Mouse (Mus musculus): ENCODE measurements at regions not wholly inside any gene's neighbourhood (a gene's known extent, or its start where the extent isn't known, plus 50 kb on each side); places are given as distances from the start of the nearest gene placed in this dataset.

DNA sequence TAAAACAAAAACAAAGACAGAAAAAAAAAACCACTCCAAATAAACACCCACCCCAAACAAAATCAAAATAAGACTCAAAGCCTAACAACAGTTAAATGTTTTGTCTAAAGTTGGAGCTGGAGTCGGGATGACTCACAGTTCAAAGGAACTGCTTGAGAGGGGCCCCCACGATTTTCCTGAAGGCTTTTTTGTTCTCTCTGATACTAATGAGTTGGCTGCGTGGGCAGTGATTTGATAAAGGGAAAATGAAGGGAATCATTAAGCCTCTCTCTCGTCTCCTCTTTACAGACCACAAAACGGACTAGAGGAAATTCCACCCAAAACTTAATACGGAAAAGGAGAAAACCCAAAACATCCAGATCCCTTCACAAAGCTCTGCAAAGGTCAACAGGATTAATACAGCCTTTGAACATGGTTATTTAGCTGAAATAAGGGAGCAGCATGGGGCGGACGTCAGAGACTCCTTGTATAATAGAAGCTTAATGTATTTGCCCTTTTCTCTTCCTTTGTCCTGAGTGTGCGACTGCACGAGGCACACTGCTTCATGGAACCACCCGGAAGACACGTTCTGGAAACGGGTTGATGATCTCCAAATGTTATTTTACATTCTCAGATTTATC lies 138.3 kb upstream of the Igfbp7 start:
- Histone ChIP-seq H3K4me2 (no peak overlapping the region), H3K4me1 (replicated peaks) (no peaks in the 10 kb centered on the region), H3K4me3 (replicated peaks) (no peak overlapping the region), H3K9me3 (replicated peaks) (no peaks in the 10 kb centered on the region), H3K9ac (no peak overlapping the region), H3K27ac (replicated peaks) (no peak overlapping the region), H3K27me3 (no peaks in the 10 kb centered on the region), H3K36me3 (replicated peaks) (no peaks in the 10 kb centered on the region)
- WGBS (ENCODE audit: insufficient replicate concordance) = 60% methylated on average over 13 of the region's 13 CpGs
- ATAC-seq (ENCODE audit: insufficient read depth) = no peak

GRCm38 (mm10) chr5:77532261-77533015 lies 124.6 kb upstream of the Igfbp7 start:
- WGBS (ENCODE audit: insufficient replicate concordance) = 59% methylated on average over 19 of the region's 19 CpGs

GRCm38 (mm10) chr5:77530376-77530775 lies 122.5 kb upstream of the Igfbp7 start:
- WGBS (ENCODE audit: insufficient replicate concordance) = 61% methylated on average over 7 of the region's 7 CpGs
- Histone ChIP-seq H3K9me3 (replicated peaks) (no peaks in the 10 kb centered on the region), H3K9ac (no peak overlapping the region), H3K4me1 (replicated peaks) (no peaks in the 10 kb centered on the region), H3K27me3 (no peaks in the 10 kb centered on the region), H3K36me3 (replicated peaks) (no peaks in the 10 kb centered on the region), H3K27ac (replicated peaks) (no peak overlapping the region), H3K4me2 (no peak overlapping the region), H3K4me3 (replicated peaks) (no peak overlapping the region)
- no peak for ATAC-seq (ENCODE audit: insufficient read depth)

More at GRCm38 (mm10) chr5:77532261-77533015, 124.6 kb upstream of the Igfbp7 start:
- Histone ChIP-seq H3K9me3 (replicated peaks) (no peaks in the 10 kb centered on the region), H3K36me3 (replicated peaks) (no peaks in the 10 kb centered on the region), H3K9ac (no peak overlapping the region), H3K4me1 (replicated peaks) (no peaks in the 10 kb centered on the region), H3K4me2 (no peak overlapping the region), H3K27ac (replicated peaks) (no peak overlapping the region), H3K27me3 (no peaks in the 10 kb centered on the region), H3K4me3 (replicated peaks) (no peak overlapping the region)
- ATAC-seq (ENCODE audit: insufficient read depth) = no peak

- Histone ChIP-seq H3K4me2 (no peak overlapping the region), H3K27me3 (no peaks in the 10 kb centered on the region), H3K4me3 (replicated peaks) (no peak overlapping the region), H3K27ac (replicated peaks) (no peak overlapping the region), H3K9ac (no peak overlapping the region), H3K4me1 (replicated peaks) (no peaks in the 10 kb centered on the region), H3K9me3 (replicated peaks) (no peaks in the 10 kb centered on the region), H3K36me3 (replicated peaks) (no peaks in the 10 kb centered on the region)
- 51% methylated on average over 4 of the region's 4 CpGs for WGBS (ENCODE audit: insufficient replicate concordance)
- ATAC-seq (ENCODE audit: insufficient read depth) = no peak
Measured at GRCm38 (mm10) chr5:77517252-77517651, 109.4 kb upstream of the Igfbp7 start.

DNA sequence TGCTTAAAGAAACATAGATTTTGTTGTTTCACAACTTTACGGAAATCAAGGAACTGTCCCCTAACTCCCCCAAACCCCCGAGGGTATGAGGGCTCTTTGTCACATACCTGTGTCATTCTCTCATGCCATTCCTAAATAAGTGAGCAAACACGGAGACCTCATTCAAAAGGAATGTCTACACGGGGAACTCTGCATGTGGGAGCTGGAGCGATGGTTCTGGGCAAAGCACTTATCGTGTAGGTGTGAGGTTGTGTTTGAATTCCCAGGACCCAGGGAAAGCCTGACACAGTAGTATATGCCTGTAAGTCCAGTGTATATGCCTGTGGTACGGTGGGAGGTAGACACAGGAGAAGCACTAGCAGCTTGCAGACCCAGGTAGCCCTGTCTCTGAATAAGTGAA lies 107.6 kb upstream of the Igfbp7 start:
- no peak overlapping the region for H3K4me2 ChIP-seq
- 65% methylated on average over 7 of the region's 7 CpGs for WGBS (ENCODE audit: insufficient replicate concordance)
- no peak for ATAC-seq (ENCODE audit: insufficient read depth)

DNA sequence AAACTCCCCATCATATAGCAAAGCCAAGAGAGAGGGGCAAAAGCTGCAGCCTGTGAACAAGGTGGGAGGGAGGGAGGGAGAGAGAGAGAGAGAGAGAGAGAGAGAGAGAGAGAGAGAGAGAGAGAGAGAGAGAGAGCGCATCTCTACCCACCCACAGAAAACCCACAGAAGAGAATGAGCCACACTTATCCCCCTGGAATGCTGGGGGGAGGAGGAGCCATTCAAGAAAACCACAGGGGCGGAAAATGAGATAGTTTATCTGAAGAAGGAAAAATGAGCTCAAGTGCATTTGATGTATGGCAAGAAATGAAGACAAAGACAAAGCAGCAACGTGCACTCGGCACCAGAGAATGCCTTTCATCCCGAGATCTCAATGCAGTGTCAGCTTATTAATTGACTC lies 94.8 kb upstream of the Igfbp7 start:
- no peaks in the 10 kb centered on the region for H3K36me3 ChIP-seq (replicated peaks)
- H3K4me1 ChIP-seq (replicated peaks) = no peaks in the 10 kb centered on the region
- H3K27ac ChIP-seq (replicated peaks) = no peak overlapping the region
- H3K4me2 ChIP-seq = no peak overlapping the region
- H3K27me3 ChIP-seq = no peaks in the 10 kb centered on the region
- WGBS (ENCODE audit: insufficient replicate concordance) = 49% methylated on average over 5 of the region's 5 CpGs
- H3K4me3 ChIP-seq (replicated peaks) = no peak overlapping the region
- no peaks in the 10 kb centered on the region for H3K9me3 ChIP-seq (replicated peaks)
- ATAC-seq (ENCODE audit: insufficient read depth) = no peak
- no peak overlapping the region for H3K9ac ChIP-seq

More for the DNA sequence above, 107.6 kb upstream of the Igfbp7 start:
- H3K27me3 ChIP-seq = no peaks in the 10 kb centered on the region
- H3K9me3 ChIP-seq (replicated peaks) = no peaks in the 10 kb centered on the region
- H3K4me3 ChIP-seq (replicated peaks) = no peak overlapping the region
- no peaks in the 10 kb centered on the region for H3K4me1 ChIP-seq (replicated peaks)
- no peaks in the 10 kb centered on the region for H3K36me3 ChIP-seq (replicated peaks)
- H3K9ac ChIP-seq = no peak overlapping the region
- no peak overlapping the region for H3K27ac ChIP-seq (replicated peaks)

DNA sequence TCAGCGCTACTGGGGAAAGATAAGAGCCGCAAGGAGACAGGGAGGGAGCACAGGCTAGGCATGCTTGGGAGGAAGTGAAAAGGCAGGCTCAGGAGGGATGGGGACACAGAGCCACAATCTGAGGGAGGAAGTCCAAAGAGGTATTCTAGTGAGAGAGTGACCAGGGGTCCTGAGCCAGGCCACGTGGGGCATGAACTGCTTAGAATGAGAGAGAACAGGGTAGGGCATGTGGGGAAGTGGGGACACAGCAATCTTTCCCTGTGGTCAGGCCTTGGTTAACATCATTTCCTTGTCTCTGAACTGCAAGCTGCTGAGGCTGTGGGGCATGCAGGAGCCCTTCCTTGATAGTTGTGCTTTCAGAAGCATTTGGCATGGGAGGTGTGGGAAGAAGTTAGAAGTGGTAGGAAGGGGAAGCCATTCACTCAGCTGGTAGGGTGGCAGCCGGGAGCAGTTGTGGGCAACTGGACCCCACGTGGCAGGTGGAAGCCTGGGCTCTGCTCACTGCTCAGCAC lies 92.2 kb upstream of the Igfbp7 start:
- Histone ChIP-seq H3K4me3 (replicated peaks) (no peak overlapping the region), H3K9me3 (replicated peaks) (no peaks in the 10 kb centered on the region), H3K36me3 (replicated peaks) (no peaks in the 10 kb centered on the region), H3K4me2 (no peak overlapping the region), H3K4me1 (replicated peaks) (no peaks in the 10 kb centered on the region), H3K27ac (replicated peaks) (no peak overlapping the region), H3K27me3 (no peaks in the 10 kb centered on the region), H3K9ac (no peak overlapping the region)
- WGBS (ENCODE audit: insufficient replicate concordance) = 17% methylated on average over 5 of the region's 5 CpGs
- no peak for ATAC-seq (ENCODE audit: insufficient read depth)

- H3K36me3 ChIP-seq (replicated peaks) = no peaks in the 10 kb centered on the region
- no peaks in the 10 kb centered on the region for H3K9me3 ChIP-seq (replicated peaks)
- H3K4me3 ChIP-seq (replicated peaks) = no peak overlapping the region
- H3K9ac ChIP-seq = no peak overlapping the region
- no peaks in the 10 kb centered on the region for H3K27me3 ChIP-seq
- H3K4me1 ChIP-seq (replicated peaks) = no peaks in the 10 kb centered on the region
- 43% methylated on average over 1 of the region's 1 CpGs for WGBS (ENCODE audit: insufficient replicate concordance)
- no peak overlapping the region for H3K27ac ChIP-seq (replicated peaks)
- no peak for ATAC-seq (ENCODE audit: insufficient read depth)
- H3K4me2 ChIP-seq = no peak overlapping the region
Measured at GRCm38 (mm10) chr5:77494601-77495000, 86.8 kb upstream of the Igfbp7 start.

- H3K9ac ChIP-seq = no peak overlapping the region
- H3K4me3 ChIP-seq (replicated peaks) = no peak overlapping the region
- no peaks in the 10 kb centered on the region for H3K4me1 ChIP-seq (replicated peaks)
- no peaks in the 10 kb centered on the region for H3K36me3 ChIP-seq (replicated peaks)
- 61% methylated on average over 5 of the region's 5 CpGs for WGBS (ENCODE audit: insufficient replicate concordance)
- H3K27ac ChIP-seq (replicated peaks) = no peak overlapping the region
- no peaks in the 10 kb centered on the region for H3K9me3 ChIP-seq (replicated peaks)
- no peak overlapping the region for H3K4me2 ChIP-seq
- ATAC-seq (ENCODE audit: insufficient read depth) = no peak
- H3K27me3 ChIP-seq = no peaks in the 10 kb centered on the region
Measured at GRCm38 (mm10) chr5:77488969-77489368, 81.1 kb upstream of the Igfbp7 start.

DNA sequence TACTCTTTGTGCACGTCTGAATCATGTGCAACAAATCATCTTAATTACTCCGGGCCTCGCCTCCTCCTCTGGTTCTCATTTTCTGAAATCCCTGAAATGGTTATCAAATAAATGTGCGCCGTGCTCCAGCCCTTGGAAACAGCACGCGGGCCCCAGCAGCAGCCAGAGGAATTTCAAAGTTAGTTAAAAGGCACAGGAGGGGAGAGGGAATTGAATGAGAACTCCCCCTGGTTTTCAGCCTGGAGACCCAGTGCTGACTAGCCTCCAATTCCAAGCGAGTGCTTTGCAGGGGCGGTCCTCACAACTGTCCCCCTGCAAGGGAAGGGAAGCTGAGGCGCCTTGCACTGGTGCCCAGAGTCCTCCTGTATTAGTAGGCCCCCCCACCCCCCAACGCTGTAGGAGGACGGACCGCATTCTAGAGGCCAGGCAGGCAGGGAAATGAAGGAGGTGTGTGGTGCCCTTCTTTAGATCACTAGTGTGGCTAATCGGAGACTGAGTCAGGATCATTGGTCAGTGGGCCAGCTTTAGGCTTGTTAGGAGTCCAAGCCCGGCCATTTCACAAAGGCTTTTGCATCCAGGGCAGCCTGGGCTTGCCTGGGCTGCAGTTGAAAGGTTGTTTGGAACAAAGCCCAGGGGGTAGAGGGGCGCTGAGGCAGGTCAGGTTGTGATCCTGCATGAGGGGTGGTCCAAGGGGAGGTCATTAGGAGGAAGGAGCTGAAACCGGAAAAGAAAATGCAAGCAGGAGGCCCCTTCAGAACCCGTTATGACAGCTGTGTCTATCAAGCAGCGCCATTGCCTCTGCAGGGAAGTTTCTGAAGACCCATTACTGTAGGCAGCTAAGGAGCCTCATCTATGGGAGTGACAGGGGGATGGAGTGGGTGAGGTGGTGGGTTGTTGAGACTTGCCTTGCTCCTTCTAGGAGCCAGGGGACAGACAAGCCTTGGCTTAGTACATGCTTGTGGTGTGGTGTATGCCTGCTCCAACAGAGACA lies 80.3 kb upstream of the Igfbp7 start:
- no peaks in the 10 kb centered on the region for H3K4me1 ChIP-seq (replicated peaks)
- H3K9me3 ChIP-seq (replicated peaks) = no peaks in the 10 kb centered on the region
- no peak overlapping the region for H3K4me3 ChIP-seq (replicated peaks)
- no peak overlapping the region; the same call in 1 of the 2 replicates for H3K4me2 ChIP-seq
- no peaks in the 10 kb centered on the region for H3K36me3 ChIP-seq (replicated peaks)
- WGBS (ENCODE audit: insufficient replicate concordance) = 33% methylated on average over 19 of the region's 19 CpGs
- no peaks in the 10 kb centered on the region for H3K27me3 ChIP-seq
- no peak overlapping the region for H3K27ac ChIP-seq (replicated peaks)
- H3K9ac ChIP-seq = no peak overlapping the region
- no peak for ATAC-seq (ENCODE audit: insufficient read depth)

All from liver, embryonic 15.5 days (tissue).